Mouse (Mus musculus): ENCODE measurements around the gene Lypd5.

Lypd5 gene

DNA sequence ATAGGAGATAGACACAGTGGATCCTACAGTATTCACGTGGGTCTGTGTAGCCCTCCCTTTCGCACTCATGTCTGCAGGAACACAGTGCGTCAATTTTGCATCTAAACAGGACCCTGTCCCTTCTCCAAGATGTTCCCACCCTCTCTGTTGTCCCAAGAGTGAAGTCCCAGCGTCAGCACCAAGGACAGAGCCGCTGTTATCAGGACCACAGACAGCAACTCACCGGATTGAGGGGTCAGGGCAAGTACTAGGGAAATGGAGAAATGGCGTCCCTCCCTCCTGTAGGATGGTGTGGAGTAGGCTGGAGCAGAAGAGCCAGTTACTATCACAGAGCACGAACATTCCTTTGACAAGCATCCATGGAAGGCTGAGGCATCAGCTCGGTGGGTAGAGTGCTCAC is 10.3 kb downstream of the Lypd5 start:
- no peak for DNase-seq (ENCODE audit: low read depth, low spot score)

DNA sequence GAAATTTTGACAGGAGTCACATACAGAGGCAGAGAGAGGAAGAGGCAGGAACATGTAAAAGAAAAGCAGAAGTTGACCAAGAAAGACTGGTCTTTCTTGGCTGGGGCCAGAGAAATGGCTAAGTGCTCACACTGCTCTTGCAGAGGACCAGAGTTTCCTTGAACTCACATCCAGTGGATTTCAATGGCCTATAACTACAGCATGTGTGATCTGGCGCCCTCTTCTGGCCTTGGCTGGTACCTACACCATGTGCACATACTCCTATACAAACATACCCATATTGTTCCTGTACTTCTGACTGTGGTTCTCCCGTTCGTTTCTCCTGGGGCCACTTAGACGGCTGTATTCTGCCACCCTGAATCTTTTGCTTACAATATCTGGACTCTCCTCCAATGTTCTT is 12.0 kb downstream of the Lypd5 start:
- no peak for DNase-seq (ENCODE audit: low read depth, low spot score)

- no peak for DNase-seq (ENCODE audit: low read depth, low spot score)
Observed at GRCm38 (mm10) chr7:24363228-24363627, 14.2 kb downstream of the Lypd5 start.

DNA sequence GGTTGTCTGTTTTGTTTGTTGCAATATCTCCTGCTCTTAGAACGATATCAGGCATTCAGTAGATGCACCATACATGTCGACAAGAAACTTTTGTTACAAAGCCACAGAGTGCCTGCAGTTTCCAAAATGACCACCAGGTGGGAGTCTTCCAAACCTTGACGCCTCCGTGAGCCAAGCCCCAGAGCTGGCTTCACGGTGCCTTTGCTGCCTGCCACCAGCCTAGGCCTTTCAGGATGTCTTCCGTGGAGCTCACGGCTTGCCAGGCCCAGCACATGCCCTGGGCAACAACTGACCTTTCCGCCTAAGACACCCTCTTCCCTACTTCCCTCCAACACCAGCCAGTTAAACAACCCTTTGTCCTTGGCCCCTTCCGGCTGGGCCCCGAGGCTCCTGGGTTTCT is 15.8 kb downstream of the Lypd5 start:
- peak; percentile 68 for DNase-seq (ENCODE audit: low read depth, low spot score)

- no peak for DNase-seq (ENCODE audit: low read depth, low spot score)
Observed at GRCm38 (mm10) chr7:24365258-24366014, 16.4 kb downstream of the Lypd5 start.

GRCm38 (mm10) chr7:24366716-24367632 is 18.0 kb downstream of the Lypd5 start:
- DNase-seq (ENCODE audit: low read depth, low spot score), result no peak

DNA sequence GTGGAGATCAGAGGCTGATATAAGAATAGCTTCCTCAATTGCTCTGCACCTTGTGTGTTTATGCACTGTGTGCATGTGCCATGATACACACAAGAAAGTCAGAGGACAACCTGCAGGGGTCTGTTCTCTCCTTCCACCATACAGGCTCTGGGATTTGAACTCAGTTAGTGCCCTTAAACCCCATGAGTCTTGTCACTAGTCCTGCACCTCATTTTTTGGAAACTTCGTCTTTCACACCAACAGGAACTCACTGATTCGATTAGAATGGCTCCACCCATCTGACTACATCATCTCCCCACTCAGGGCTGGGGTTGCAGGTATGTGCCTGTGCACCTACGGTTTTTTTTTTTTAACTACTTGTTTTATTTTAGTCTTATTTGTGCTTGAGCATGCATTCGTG is 19.2 kb downstream of the Lypd5 start:
- DNase-seq (ENCODE audit: low read depth, low spot score), result no peak

- no peak for DNase-seq (ENCODE audit: low read depth, low spot score)
Observed at GRCm38 (mm10) chr7:24368946-24369345, 19.9 kb downstream of the Lypd5 start.

GRCm38 (mm10) chr7:24369731-24370541 is 20.9 kb downstream of the Lypd5 start, which contains the start of gene Kcnn4:
TSS of gene Kcnn4 (plus strand) at chr7:24370263.
- no peak for DNase-seq (ENCODE audit: low read depth, low spot score)

GRCm38 (mm10) chr7:24371012-24371808 is 22.2 kb downstream of the Lypd5 start:
- no peak for DNase-seq (ENCODE audit: low read depth, low spot score)

DNA sequence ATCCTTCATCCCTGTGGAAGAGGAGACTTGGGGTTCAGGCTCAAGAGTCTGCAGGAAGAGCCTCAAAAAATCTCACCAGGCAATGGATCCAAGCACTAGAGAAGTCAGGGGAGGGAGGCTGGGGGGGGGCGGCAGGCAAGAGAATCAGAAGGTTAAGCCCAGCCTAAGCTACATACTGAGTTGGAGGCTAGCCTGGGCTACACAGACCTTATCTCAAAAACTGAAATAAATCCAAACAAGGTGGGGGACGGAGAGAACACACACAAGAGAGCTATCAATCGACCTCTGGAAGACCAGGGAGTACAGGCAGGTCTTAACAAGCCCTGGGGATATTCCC is 22.8 kb downstream of the Lypd5 start:
- no peak for DNase-seq (ENCODE audit: low read depth, low spot score)

DNA sequence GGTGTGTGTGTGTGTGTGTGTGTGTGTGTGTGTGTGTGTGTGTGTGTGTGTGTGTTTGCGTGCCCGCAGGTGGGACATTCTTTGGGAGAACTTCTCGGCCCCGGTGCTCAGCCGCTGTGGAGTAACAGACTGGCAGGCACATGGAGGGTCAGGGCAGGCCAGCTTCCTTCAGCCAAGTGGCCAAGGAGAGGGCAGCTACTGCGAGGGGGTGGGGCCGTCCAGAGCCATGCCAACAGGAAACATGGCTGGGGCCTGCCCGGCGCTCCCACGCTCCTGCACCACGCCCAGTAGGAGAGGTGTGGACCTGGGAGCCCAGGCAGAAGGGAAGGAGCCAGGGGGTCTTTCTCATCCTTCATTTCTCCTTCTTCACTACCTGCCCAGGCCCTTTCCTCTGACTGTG is 23.3 kb downstream of the Lypd5 start:
- DNase-seq (ENCODE audit: low read depth, low spot score), result no peak

- no peak for DNase-seq (ENCODE audit: low read depth, low spot score)
Observed at GRCm38 (mm10) chr7:24372786-24373185, 23.8 kb downstream of the Lypd5 start.

DNA sequence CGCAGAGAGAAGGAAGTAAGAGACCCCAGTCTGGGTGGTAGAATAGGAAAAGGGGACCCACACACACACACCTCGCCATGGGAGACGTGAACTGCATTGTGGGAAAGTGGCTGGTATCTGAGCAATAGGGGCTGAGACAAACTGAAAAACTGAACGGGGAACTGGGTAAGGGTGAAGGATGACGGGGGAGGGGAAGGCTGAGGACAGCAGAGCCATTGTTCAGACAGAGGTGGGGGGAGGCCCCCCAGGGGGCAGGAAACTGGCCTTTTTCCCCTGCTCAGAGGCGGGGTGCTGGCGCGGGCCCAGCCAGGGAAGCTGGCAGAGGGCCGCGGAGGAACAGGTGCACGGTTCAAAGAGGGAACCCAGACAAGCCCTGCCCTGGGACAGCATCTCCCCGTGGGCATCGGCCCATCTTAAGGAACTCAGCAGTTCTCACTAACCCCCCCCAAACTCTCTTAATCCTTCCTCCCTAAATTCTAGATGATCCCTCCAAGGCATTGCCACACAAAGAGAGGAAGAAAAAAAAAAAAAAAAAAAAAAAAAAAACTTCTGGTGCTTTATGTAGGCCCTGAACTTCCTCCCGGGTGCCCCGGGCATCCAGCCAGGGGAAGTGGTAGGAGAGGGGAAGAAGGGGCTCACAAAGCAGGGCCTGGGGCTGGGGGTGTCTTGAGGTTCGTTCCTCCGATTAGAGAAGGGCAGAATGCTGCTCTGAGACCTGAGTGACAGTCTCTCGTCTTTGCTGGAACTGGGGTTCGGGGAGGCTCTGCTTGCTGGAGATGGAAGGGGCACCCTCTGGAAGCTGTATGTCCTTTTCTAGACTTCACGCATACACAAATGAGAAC is 24.8 kb downstream of the Lypd5 start:
- no peak for DNase-seq (ENCODE audit: low read depth, low spot score)

GRCm38 (mm10) chr7:24376456-24376855 is 27.5 kb downstream of the Lypd5 start:
- no peak for DNase-seq (ENCODE audit: low read depth, low spot score)

- DNase-seq (ENCODE audit: low read depth, low spot score), result no peak
Observed at GRCm38 (mm10) chr7:24377091-24377865, 28.3 kb downstream of the Lypd5 start.

DNA sequence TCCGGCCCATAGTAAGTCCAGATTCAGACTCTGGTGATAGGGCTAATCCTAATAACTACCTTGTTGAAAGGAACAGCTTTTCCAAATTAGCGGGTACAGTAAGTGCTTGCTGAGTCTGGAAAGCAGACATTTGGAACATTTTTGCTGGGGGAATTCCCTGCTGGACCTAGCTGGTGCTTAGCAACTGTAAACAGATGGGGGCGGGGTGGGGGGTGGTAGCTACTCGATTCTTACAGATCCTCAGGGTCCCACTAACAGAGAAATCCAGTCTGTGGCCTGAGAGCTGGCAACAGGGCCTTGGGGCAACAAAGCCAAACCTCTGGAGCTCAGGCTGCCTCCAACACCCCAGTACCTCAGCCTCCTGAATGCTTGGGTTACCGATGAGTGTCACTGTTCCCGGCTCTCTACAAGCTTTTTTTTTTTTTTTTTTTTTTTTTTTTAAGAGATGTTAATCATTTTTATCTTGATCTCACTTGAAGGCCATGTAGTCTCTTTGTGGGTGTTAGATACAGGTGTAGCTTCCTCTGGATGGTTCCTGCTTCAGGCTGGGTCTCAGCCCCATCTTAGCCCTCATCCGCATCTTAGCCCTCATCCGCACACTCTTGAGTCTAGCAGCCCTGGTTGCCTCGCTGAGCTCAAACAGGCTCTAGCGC is 29.2 kb downstream of the Lypd5 start:
- no peak for DNase-seq (ENCODE audit: low read depth, low spot score)

DNA sequence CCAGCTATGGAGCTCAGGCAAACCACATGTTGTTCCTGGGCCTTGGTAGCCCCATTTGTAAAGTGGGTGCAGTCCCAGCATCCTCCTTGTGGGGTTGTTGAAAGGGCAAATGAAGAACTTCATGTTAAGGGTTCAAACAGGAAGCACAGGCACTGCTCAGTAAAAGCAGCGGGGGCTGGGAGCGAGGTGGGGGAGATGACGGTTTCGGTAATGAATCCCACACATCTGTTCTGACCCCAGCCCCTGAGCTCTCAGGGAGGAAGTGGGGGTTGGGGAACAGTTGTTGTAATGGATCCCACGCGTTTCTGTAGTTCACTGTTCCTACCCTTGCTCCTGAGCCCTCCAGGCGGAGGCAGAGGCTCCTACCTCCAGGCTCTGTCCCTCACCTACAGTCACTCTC is 30.9 kb downstream of the Lypd5 start:
- no peak for DNase-seq (ENCODE audit: low read depth, low spot score)

- DNase-seq (ENCODE audit: low read depth, low spot score), result no peak
Observed at GRCm38 (mm10) chr7:24380370-24380769, 31.4 kb downstream of the Lypd5 start.
